Mouse (Mus musculus) limb, embryonic 15.5 days (tissue): ENCODE measurements around the gene Chst15. TPM values are rescaled to one million over a fixed set of nuclear protein-coding genes. Genes with fewer than 3 reads are reported as not detected.
A peak's percentile ranks its signal among the peaks of the same experiment; 100 is the strongest.

Source experiments
- ATAC-seq: fragments of 200-750 bp; cut with Nextera tagmentation; 2 replicates; pipeline ENCODE4 v1.8.0; 2017; ENCODE audit warnings: low read depth, moderate TSS enrichment; ENCODE audit not compliant: insufficient number of reproducible peaks, low FRiP score, low TSS enrichment
- H3K27ac ChIP-seq: fragments of 300-500 bp; sonication (generic); 2 replicates; pipeline ENCODE4 v1.5.1; 2015; ENCODE audit warnings: moderate library complexity, mild to moderate bottlenecking, inconsistent platforms
- H3K27me3 ChIP-seq: fragments of 300-500 bp; sonication (generic); 2 replicates; pipeline ENCODE4 v1.6.1; 2015; ENCODE audit warnings: inconsistent platforms
- H3K36me3 ChIP-seq: fragments of 300-500 bp; sonication (generic); 2 replicates; pipeline ENCODE4 v1.6.1; 2015; ENCODE audit warnings: inconsistent platforms
- H3K4me1 ChIP-seq: fragments of 300-500 bp; sonication (generic); 2 replicates; pipeline ENCODE4 v1.6.1; 2015; ENCODE audit warnings: inconsistent platforms
- H3K4me2 ChIP-seq: fragments of 300-500 bp; sonication (generic); 2 replicates; pipeline ENCODE4 v1.6.1; 2015; ENCODE audit warnings: mild to moderate bottlenecking, inconsistent platforms
- H3K4me3 ChIP-seq: fragments of 300-500 bp; sonication (generic); 2 replicates; pipeline ENCODE4 v1.5.1; 2015; ENCODE audit warnings: mild to moderate bottlenecking, inconsistent platforms
- H3K9ac ChIP-seq: fragments of 300-500 bp; sonication (generic); 2 replicates; pipeline ENCODE4 v1.6.1; 2015; ENCODE audit warnings: inconsistent platforms
- H3K9me3 ChIP-seq: fragments of 300-500 bp; sonication (generic); 2 replicates; pipeline ENCODE4 v1.6.1; 2016; ENCODE audit warnings: inconsistent platforms
- WGBS: fragments of 180-500 bp; shearing (Covaris S2); methylation state at CpG from one replicate; pipeline ENCODE4 v1.1.7; 2015; 5-methylcytosine and 5-hydroxymethylcytosine counted together
- polyA plus RNA-seq: library from polyadenylated mRNA; unstranded; fragments of >200 nt; fragmentation: Nextera tagmentation; extraction: Ambion mirVana; gene quantifications from 2 replicates; pipeline ENCODE4 v1.2.1, GENCODE M21; 2015

The Chst15 gene
- polyA plus RNA-seq, 1 experiment from 2014 or later, result 24.9 TPM

DNA sequence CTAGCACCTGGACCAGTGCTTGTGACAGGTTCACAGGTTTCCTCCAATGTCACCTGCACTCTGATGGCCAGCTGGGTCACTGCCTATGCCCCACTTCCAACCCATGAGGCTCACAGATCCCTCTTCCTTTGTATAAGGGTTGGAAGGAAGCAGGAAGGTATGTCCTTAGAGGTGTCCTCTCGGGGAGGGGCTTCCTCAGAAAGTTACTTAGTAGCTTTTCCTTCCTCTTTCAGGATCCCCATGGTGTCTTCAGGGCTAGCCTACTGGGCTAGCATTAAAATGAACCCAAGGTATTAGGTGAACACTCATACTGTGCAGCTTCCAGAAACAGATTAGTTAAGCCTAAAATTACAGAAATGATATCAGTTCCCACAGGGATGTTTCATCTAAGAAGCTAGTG lies 16.1 kb upstream of the Chst15 start:
- 90% methylated on average over 1 of the region's 1 CpGs for WGBS
- no peak overlapping the region for H3K4me2 ChIP-seq
- H3K27me3 ChIP-seq, result no peaks in the 10 kb centered on the region

DNA sequence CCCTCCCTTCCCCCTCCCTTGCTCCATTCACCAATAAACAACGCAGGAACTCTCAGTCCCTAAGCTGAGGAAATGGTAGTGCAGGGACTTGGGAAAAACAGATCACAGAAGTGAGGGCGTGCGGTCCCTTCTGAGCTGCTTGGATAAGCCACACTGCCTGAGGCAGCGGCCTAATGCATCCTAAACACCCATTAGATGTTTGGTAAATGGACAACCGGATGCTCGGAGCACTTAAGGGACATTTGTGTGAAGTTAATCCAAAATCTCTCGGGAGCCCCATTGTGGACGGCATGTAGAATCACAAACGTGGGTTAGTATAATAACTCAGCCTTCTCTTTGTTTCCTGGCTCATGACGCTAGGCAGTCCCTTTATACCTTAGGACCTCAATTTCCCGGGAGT lies 15.1 kb upstream of the Chst15 start:
- no peak overlapping the region for H3K4me3 ChIP-seq
- H3K4me1 ChIP-seq, result peaks cover 16% of the 10 kb centered on the region
- 38% methylated on average over 11 of the region's 11 CpGs for WGBS
- no peak for ATAC-seq
- H3K9ac ChIP-seq, result no peak overlapping the region
- H3K9me3 ChIP-seq, result no peaks in the 10 kb centered on the region
- no peaks in the 10 kb centered on the region for H3K36me3 ChIP-seq
- H3K4me2 ChIP-seq, result no peak overlapping the region
- no peaks in the 10 kb centered on the region for H3K27me3 ChIP-seq
- H3K27ac ChIP-seq, result no peak overlapping the region

More for the DNA sequence above, 16.1 kb upstream of the Chst15 start:
- no peaks in the 10 kb centered on the region for H3K36me3 ChIP-seq
- peaks cover 20% of the 10 kb centered on the region for H3K4me1 ChIP-seq
- no peak overlapping the region for H3K4me3 ChIP-seq
- H3K9ac ChIP-seq, result no peak overlapping the region
- H3K9me3 ChIP-seq, result no peaks in the 10 kb centered on the region
- ATAC-seq, result no peak
- H3K27ac ChIP-seq, result no peak overlapping the region

GRCm38 (mm10) chr7:132330179-132330578 lies 13.2 kb upstream of the Chst15 start:
- 59% methylated on average over 1 of the region's 1 CpGs for WGBS

GRCm38 (mm10) chr7:132328648-132329047 lies 11.6 kb upstream of the Chst15 start:
- WGBS, result 93% methylated on average over 1 of the region's 1 CpGs
- Histone ChIP-seq H3K27ac (no peak overlapping the region), H3K27me3 (no peaks in the 10 kb centered on the region), H3K9me3 (no peaks in the 10 kb centered on the region), H3K4me1 (peaks cover 18% of the 10 kb centered on the region), H3K4me2 (no peak overlapping the region), H3K9ac (no peak overlapping the region), H3K36me3 (no peaks in the 10 kb centered on the region), H3K4me3 (no peak overlapping the region)
- no peak for ATAC-seq

More at GRCm38 (mm10) chr7:132330179-132330578, 13.2 kb upstream of the Chst15 start:
- H3K36me3 ChIP-seq, result no peaks in the 10 kb centered on the region
- H3K4me1 ChIP-seq, result peaks cover 15% of the 10 kb centered on the region
- no peak overlapping the region for H3K27ac ChIP-seq
- H3K4me3 ChIP-seq, result no peak overlapping the region
- H3K9ac ChIP-seq, result no peak overlapping the region
- no peaks in the 10 kb centered on the region for H3K9me3 ChIP-seq
- no peak for ATAC-seq
- H3K4me2 ChIP-seq, result no peak overlapping the region
- no peaks in the 10 kb centered on the region for H3K27me3 ChIP-seq

- H3K4me3 ChIP-seq, result no peak overlapping the region
- no peak overlapping the region for H3K4me2 ChIP-seq
- peak overlapping the region; percentile 59; the same call in 1 of the 2 replicates for H3K27ac ChIP-seq
- H3K9ac ChIP-seq, result no peak overlapping the region
- ATAC-seq, result no peak
- no peaks in the 10 kb centered on the region for H3K9me3 ChIP-seq
- H3K27me3 ChIP-seq, result no peaks in the 10 kb centered on the region
- no peaks in the 10 kb centered on the region for H3K36me3 ChIP-seq
- H3K4me1 ChIP-seq, result peaks cover 14% of the 10 kb centered on the region
- 31% methylated on average over 5 of the region's 5 CpGs for WGBS
Observed at GRCm38 (mm10) chr7:132325549-132326331, 8.7 kb upstream of the Chst15 start.

GRCm38 (mm10) chr7:132323430-132323829 lies 6.4 kb upstream of the Chst15 start:
- no peaks in the 10 kb centered on the region for H3K9me3 ChIP-seq
- no peak overlapping the region for H3K9ac ChIP-seq
- H3K4me1 ChIP-seq, result peaks cover 14% of the 10 kb centered on the region
- no peak for ATAC-seq
- no peaks in the 10 kb centered on the region for H3K27me3 ChIP-seq
- no peak overlapping the region for H3K27ac ChIP-seq
- H3K36me3 ChIP-seq, result no peaks in the 10 kb centered on the region
- no peak overlapping the region for H3K4me3 ChIP-seq
- WGBS, result 85% methylated on average over 5 of the region's 5 CpGs
- H3K4me2 ChIP-seq, result no peak overlapping the region

- H3K27me3 ChIP-seq, result no peaks in the 10 kb centered on the region
- WGBS, result 62% methylated on average over 2 of the region's 2 CpGs
- H3K4me1 ChIP-seq, result peaks cover 23% of the 10 kb centered on the region
- H3K4me3 ChIP-seq, result no peak overlapping the region
- no peak overlapping the region for H3K9ac ChIP-seq
- no peaks in the 10 kb centered on the region for H3K9me3 ChIP-seq
- no peak overlapping the region for H3K27ac ChIP-seq
- H3K36me3 ChIP-seq, result no peaks in the 10 kb centered on the region
- ATAC-seq, result no peak
- H3K4me2 ChIP-seq, result no peak overlapping the region
Observed at GRCm38 (mm10) chr7:132321392-132321958, 4.4 kb upstream of the Chst15 start.

GRCm38 (mm10) chr7:132316101-132317035 lies 660 bp downstream of the Chst15 start:
- H3K4me1 ChIP-seq, result peaks cover 49% of the 10 kb centered on the region
- H3K9me3 ChIP-seq, result no peaks in the 10 kb centered on the region
- under 1% methylated on average over 79 of the region's 79 CpGs for WGBS
- peak overlapping the region; percentile 94 for H3K4me2 ChIP-seq
- peak overlapping the region; percentile 79 for H3K4me3 ChIP-seq
- peak; percentile 45; the same call in 1 of the 2 replicates for ATAC-seq
- peak overlapping the region; percentile 80 for H3K9ac ChIP-seq
- no peaks in the 10 kb centered on the region for H3K36me3 ChIP-seq
- H3K27me3 ChIP-seq, result no peaks in the 10 kb centered on the region
- H3K27ac ChIP-seq, result peak overlapping the region; percentile 91

GRCm38 (mm10) chr7:132315149-132316091 lies 1.6 kb downstream of the Chst15 start:
- H3K27me3 ChIP-seq, result no peaks in the 10 kb centered on the region
- peak overlapping the region; percentile 94 for H3K4me2 ChIP-seq
- 2% methylated on average over 51 of the region's 51 CpGs for WGBS
- peaks cover 55% of the 10 kb centered on the region for H3K4me1 ChIP-seq
- no peaks in the 10 kb centered on the region for H3K36me3 ChIP-seq
- H3K9me3 ChIP-seq, result no peaks in the 10 kb centered on the region
- ATAC-seq, result peak; percentile 50
- peak overlapping the region; percentile 91 for H3K27ac ChIP-seq
- H3K4me3 ChIP-seq, result peak overlapping the region; percentile 79
- H3K9ac ChIP-seq, result peak overlapping the region; percentile 80

DNA sequence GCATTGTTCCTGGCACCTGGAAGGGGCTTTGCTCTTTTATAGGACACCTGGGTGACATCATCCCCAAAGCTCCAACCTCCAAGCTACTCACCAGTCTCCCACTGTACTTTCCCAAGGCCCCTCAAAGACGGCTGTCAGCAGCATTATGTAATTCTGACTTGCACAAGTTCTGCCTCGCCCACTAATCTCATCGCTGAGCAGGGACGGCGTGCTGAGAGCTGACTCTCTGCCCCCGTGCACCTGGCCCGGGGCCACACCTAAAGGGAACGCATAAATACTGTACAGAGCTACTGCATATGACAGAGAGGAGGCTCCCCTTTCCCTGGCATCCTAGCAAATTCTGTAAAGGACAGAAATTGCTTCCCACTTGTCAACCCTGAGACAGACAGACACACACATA lies 4.6 kb downstream of the Chst15 start:
- ATAC-seq, result no peak
- H3K4me1 ChIP-seq, result peaks cover 54% of the 10 kb centered on the region
- no peak overlapping the region for H3K27ac ChIP-seq
- H3K9me3 ChIP-seq, result no peaks in the 10 kb centered on the region
- no peaks in the 10 kb centered on the region for H3K36me3 ChIP-seq
- no peak overlapping the region for H3K9ac ChIP-seq
- no peaks in the 10 kb centered on the region for H3K27me3 ChIP-seq
- H3K4me3 ChIP-seq, result no peak overlapping the region
- 61% methylated on average over 8 of the region's 8 CpGs for WGBS
- no peak overlapping the region for H3K4me2 ChIP-seq
